Mouse (Mus musculus): ENCODE measurements at regions not wholly inside any gene's neighbourhood (a gene's known extent, or its start where the extent isn't known, plus 50 kb on each side); places are given as distances from the start of the nearest gene placed in this dataset.

DNA sequence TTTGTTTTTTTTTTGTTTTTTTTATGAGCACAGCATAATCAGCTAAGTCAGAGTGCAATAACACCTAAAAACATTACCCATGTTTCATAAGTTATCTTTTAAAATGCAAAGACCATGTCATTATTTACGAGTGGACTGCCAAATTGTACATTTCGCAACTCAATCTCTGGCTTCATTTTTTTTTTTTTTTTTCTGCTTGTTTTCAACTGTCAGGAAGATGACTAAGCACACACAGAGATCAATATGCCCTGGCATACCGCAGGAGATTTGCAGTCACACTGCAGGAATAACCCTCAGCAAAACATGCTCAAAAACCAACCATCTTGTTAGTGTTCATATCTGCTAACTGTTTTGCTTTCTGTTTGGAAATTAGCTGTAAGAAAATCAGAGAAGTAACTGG lies 1270.3 kb upstream of the Flrt2 start:
- DNase-seq (ENCODE audit: low spot score in 2 of 2), result no peak
- intact Hi-C loops (cut with DNase I), result no loop called here

- intact Hi-C loops (cut with DNase I), result no loop called here
- no peak for DNase-seq (ENCODE audit: low spot score in 2 of 2)
These were observed 1267.6 kb upstream of the Flrt2 start for GRCm38 (mm10) chr12:94424340-94424981.

GRCm38 (mm10) chr12:94449517-94449916 lies 1242.5 kb upstream of the Flrt2 start:
- intact Hi-C loops (cut with DNase I), result no loop called here
- no peak for DNase-seq (ENCODE audit: low spot score in 2 of 2)

DNA sequence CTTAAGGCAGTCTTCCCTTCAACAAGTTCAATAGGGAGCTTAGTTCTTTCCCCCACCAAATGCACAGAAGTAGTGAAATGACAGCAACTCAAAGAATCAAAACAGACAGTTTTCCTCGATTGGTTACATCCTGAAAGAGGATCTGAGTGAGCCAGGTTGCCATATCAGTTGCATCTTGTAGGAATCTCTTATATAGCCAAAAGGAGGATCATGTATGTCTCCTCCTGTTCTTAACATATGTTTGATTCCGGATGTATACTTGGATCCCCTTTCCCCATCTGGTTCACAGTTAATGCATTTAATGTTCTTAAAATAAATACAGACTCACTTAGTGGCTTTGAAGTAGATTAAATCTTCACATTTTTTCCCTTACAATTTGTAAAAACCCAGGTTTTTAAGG lies 1224.0 kb upstream of the Flrt2 start:
- intact Hi-C loops (cut with DNase I), result no loop called here
- no peak for DNase-seq (ENCODE audit: low spot score in 2 of 2)

- intact Hi-C loops (cut with DNase I), result no loop called here
- DNase-seq (ENCODE audit: low spot score in 2 of 2), result no peak
These were observed 1223.4 kb upstream of the Flrt2 start for GRCm38 (mm10) chr12:94468609-94469008.

DNA sequence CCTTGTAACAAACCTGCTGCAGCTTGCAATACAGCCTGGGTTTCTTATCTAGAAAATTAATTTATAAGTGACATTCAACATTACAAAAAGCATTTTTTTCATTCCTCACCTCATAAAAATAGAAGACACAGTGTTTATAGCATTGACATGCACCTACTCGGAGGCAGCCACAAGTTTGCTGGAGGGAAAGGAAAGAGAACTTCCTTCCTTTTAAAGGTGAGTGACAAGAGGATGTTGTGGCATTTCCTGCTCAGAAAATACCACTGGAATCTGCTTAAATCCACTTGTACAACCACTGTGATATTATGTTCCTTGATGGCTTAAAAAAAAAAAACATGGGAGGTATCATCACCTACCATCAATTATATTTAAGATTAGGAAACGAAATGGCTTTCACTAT lies 1222.2 kb upstream of the Flrt2 start:
- no peak for DNase-seq (ENCODE audit: low spot score in 2 of 2)
- intact Hi-C loops (cut with DNase I), result no loop called here

- intact Hi-C loops (cut with DNase I), result no loop called here
These were observed 1221.0 kb upstream of the Flrt2 start for GRCm38 (mm10) chr12:94470981-94471380.

GRCm38 (mm10) chr12:94488721-94489120 lies 1203.3 kb upstream of the Flrt2 start:
- intact Hi-C loops (cut with DNase I), result no loop called here

More at GRCm38 (mm10) chr12:94470981-94471380, 1221.0 kb upstream of the Flrt2 start:
- no peak for DNase-seq (ENCODE audit: low spot score in 2 of 2)

GRCm38 (mm10) chr12:94508099-94508498 lies 1183.9 kb upstream of the Flrt2 start:
- DNase-seq (ENCODE audit: low spot score in 2 of 2), result no peak
- intact Hi-C loops (cut with DNase I), result no loop called here

More at GRCm38 (mm10) chr12:94488721-94489120, 1203.3 kb upstream of the Flrt2 start:
- no peak for DNase-seq (ENCODE audit: low spot score in 2 of 2)

DNA sequence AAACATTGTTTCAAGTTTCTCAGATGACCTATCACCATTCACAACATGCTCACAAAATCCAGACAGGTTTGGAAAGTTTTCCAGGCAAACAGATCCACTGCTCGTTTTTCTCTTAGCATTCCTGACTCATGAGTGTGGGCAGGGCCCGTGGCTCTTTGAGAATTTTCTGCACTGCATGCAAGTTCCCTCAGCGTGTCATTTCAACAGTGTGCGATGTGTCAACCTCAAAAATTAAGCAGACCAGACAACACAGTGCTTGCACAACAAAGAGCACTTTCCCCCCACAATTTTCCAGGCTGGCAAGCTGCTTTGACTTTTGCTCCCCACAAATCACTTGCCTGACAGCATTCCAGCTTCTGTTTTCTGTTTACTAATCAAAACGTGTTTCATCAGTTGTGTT lies 1182.2 kb upstream of the Flrt2 start:
- peak; percentile 1 to 2 for DNase-seq (ENCODE audit: low spot score in 2 of 2)
- intact Hi-C loops (cut with DNase I), result no loop called here

DNA sequence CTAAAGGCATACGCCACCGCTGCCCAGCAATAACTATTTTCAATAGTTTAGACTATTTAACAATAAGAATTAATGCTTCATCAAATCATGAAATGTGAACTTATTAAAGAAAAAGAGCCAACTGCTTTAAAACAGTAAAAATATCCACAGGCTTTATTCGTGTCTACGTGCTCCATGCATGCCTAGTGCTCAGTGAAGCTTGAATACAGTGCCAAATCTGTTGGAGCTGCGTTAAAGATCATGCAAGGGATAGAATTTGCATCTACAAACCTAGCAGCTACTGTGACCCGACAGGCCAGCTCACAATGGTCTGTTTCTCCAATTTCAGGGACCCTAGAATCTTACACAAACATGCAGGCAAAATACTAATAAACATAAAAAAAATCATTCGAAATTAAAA lies 1147.3 kb upstream of the Flrt2 start:
- no peak for DNase-seq (ENCODE audit: low spot score in 2 of 2)
- intact Hi-C loops (cut with DNase I), result no loop called here

- intact Hi-C loops (cut with DNase I), result no loop called here
These were observed 1131.4 kb upstream of the Flrt2 start for GRCm38 (mm10) chr12:94560374-94561194.

GRCm38 (mm10) chr12:94574981-94575380 lies 1117.0 kb upstream of the Flrt2 start:
- intact Hi-C loops (cut with DNase I), result no loop called here
- DNase-seq (ENCODE audit: low spot score in 2 of 2), result no peak

More at GRCm38 (mm10) chr12:94560374-94561194, 1131.4 kb upstream of the Flrt2 start:
- no peak for DNase-seq (ENCODE audit: low spot score in 2 of 2)

DNA sequence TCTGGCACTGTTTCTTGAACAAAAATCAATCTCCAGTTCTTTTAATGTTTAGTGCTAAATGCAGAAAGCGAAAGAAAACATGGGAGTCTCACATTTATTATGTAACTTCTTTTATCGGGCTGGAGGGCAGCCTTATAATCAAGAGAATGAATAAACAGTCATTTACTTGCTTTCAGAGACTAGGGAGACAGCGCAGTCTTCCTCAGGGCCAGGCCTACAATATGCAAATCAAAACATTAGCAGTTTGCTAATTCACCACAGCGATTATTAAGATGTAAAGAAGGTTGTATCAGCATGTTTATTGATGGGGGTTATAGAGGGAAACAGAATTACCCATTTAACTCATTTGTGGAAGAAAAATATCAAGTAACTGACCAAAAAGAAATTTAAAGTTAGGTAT lies 1111.7 kb upstream of the Flrt2 start:
- no peak for DNase-seq (ENCODE audit: low spot score in 2 of 2)
- intact Hi-C loops (cut with DNase I), result no loop called here

DNA sequence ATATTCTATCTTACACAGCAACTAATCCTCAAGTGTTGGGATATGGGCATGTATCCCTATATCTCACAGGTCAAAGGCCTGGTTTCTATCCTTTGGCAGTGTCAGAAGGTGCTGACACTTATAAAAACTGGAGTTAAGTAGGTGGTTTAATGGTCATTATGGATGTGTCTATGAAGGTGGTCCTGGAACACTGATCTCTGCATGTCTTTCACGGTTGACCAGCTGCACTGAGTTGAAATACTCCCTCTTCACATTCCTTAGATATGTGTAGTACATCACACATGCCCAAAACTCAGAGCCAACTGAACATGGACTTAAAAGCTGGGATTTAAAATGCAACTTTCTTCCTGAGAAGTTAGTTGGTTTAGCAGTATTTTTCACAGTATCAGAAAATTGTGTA lies 1107.7 kb upstream of the Flrt2 start:
- no peak for DNase-seq (ENCODE audit: low spot score in 2 of 2)
- intact Hi-C loops (cut with DNase I), result no loop called here

GRCm38 (mm10) chr12:94587031-94587430 lies 1105.0 kb upstream of the Flrt2 start:
- intact Hi-C loops (cut with DNase I), result no loop called here
- no peak for DNase-seq (ENCODE audit: low spot score in 2 of 2)

GRCm38 (mm10) chr12:94588599-94588998 lies 1103.4 kb upstream of the Flrt2 start:
- intact Hi-C loops (cut with DNase I), result no loop called here
- no peak for DNase-seq (ENCODE audit: low spot score in 2 of 2)

DNA sequence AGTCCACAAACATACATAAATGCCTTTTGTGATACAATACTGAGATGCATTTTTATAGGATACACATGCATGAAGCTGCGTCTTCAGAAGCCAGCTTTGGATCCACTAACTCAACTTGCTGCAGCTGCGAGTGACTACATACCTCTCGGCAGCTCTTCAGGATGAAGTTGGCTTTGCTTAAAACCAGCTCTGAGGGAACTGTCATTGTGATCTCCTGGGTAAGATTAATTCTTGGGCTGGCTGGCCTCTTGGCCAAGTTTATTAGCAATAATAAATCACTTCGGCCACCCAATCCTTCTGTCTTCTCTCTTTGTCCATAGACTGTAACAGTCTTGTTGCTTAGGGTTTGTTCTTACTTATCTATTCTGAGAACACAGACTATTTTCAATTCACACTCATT lies 1103.0 kb upstream of the Flrt2 start:
- no peak for DNase-seq (ENCODE audit: low spot score in 2 of 2)
- intact Hi-C loops (cut with DNase I), result no loop called here

DNA sequence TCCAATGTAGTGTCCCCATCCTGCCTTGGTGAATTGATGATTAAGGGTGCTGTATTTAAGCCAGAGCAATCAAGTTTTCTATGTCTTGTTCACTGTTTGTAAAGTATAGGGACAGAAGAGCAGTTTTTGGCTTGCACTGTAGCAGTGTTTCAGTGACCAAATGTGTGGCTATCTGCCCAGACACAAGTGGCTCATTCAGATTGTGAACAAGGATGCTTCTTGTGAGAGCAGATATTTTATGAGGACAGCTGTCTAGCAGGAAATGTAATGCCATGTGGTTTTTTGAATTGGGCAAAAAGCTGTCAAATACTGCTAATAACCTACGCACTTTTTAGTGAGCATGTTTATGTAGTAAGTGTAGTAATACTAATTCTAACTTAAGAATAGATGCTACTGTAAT lies 1086.5 kb upstream of the Flrt2 start:
- DNase-seq (ENCODE audit: low spot score in 2 of 2), result peak; percentile 12 to 22
- intact Hi-C loops (cut with DNase I), result no loop called here

DNA sequence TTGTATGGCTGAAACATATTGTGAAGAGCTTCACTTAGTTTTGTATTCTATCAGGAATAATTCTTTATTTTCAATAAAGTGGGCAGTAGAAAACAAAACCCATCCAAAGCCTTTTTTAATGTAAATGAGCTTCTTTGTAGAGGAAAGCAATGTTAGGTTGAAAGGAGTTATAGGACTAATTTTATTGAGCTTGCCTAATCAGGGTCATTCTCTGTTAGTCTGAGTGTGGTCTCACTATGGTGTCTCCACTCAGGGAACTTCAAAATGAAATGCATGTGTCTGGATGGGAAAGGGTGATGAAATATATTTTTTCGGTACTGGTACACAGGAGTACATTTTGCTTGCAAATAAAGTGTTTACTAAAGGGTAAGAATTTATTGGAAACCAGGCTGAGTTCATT lies 1055.5 kb upstream of the Flrt2 start:
- intact Hi-C loops (cut with DNase I), result no loop called here
- no peak for DNase-seq (ENCODE audit: low spot score in 2 of 2)

DNA sequence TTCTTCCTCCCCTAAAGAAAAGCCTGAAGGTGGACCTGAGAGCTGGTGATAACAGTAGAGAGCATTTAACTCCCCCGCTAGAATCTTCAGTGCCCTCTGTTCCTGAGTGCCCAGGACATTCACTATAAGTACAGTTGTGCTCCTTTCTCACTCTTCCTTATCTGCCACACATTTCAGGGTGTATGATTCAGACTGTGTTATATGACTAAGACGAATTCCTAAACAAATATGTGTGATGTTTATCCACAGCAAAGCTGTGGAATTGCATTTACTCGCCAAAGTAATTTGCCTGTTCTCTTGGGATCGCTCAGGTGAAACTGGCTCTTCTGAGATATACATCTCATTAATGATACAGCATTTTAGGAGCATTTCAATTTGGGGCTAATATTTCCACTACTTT lies 1051.9 kb upstream of the Flrt2 start:
- DNase-seq (ENCODE audit: low spot score in 2 of 2), result no peak
- intact Hi-C loops (cut with DNase I), result no loop called here

Data from left cerebral cortex, postnatal 14 days (tissue).